Mouse (Mus musculus) heart, embryonic 14.5 days (tissue): ENCODE measurements around the gene Eml1. TPM values are rescaled to one million over a fixed set of nuclear protein-coding genes. Genes with fewer than 3 reads are reported as not detected.
A peak's percentile ranks its signal among the peaks of the same experiment; 100 is the strongest.

Experiments used
- ATAC-seq: fragments of 200-750 bp; cut with Nextera tagmentation; 2 replicates; pipeline ENCODE4 v1.8.0; 2017; ENCODE audit warnings: low read depth, moderate TSS enrichment; ENCODE audit not compliant: insufficient number of reproducible peaks, insufficient read depth, low FRiP score
- H3K27ac ChIP-seq, 2 experiments: fragments of 200-500 bp in 1 of 2; fragments of 300-500 bp in 1 of 2; sonication (generic) in 1 of 2; replicated peaks in 1 of 2; 2 replicates each; pipeline ENCODE4 v1.5.1; 2012 to 2014; ENCODE audit warnings: low read depth in 2 of 2, low read length in 2 of 2, control low read depth in 1 of 2, mild to moderate bottlenecking in 1 of 2, mixed read lengths in 1 of 2; ENCODE audit not compliant: control insufficient read depth in 1 of 2, insufficient read depth in 1 of 2
- H3K27me3 ChIP-seq: fragments of 300-500 bp; sonication (generic); 2 replicates; pipeline ENCODE4 v1.6.1; 2014; ENCODE audit warnings: mild to moderate bottlenecking, low read length, control low read depth; ENCODE audit not compliant: control insufficient read depth, insufficient read depth
- H3K36me3 ChIP-seq: fragments of 300-500 bp; sonication (generic); 2 replicates; pipeline ENCODE4 v1.6.1; 2014; ENCODE audit warnings: mild to moderate bottlenecking, control low read depth, low read length, mixed read lengths; ENCODE audit not compliant: control insufficient read depth, insufficient read depth
- H3K4me1 ChIP-seq, 2 experiments: fragments of 200-500 bp in 1 of 2; fragments of 300-500 bp in 1 of 2; sonication (generic) in 1 of 2; 2 replicates each; pipeline ENCODE4 v1.6.1; 2012 to 2014; ENCODE audit warnings: low read length in 2 of 2, control low read depth in 1 of 2, mixed read lengths in 1 of 2; ENCODE audit not compliant: control insufficient read depth in 2 of 2, insufficient read depth in 2 of 2
- H3K4me2 ChIP-seq: fragments of 300-500 bp; sonication (generic); 2 replicates; pipeline ENCODE4 v1.6.1; 2014; ENCODE audit warnings: mild to moderate bottlenecking, low read length
- H3K4me3 ChIP-seq, 2 experiments: fragments of 200-500 bp in 1 of 2; fragments of 300-500 bp in 1 of 2; sonication (generic) in 1 of 2; 2 replicates each; pipeline ENCODE4 v1.5.1; 2012 to 2014; ENCODE audit warnings: low read length in 2 of 2, mild to moderate bottlenecking in 2 of 2, control low read depth in 1 of 2, low read depth in 1 of 2, moderate library complexity in 1 of 2; ENCODE audit not compliant: control insufficient read depth in 1 of 2, insufficient read depth in 1 of 2
- H3K9ac ChIP-seq: fragments of 300-500 bp; sonication (generic); 2 replicates; pipeline ENCODE4 v1.6.1; 2014; ENCODE audit warnings: mild to moderate bottlenecking, low read length
- H3K9me3 ChIP-seq: fragments of 300-500 bp; sonication (generic); 2 replicates; pipeline ENCODE4 v1.6.1; 2016; ENCODE audit warnings: low read length, control low read depth; ENCODE audit not compliant: control insufficient read depth
- WGBS: fragments of 180-500 bp; shearing (Covaris S2); extraction: QIAGEN DNeasy Blood & Tissue Kit; methylation state at CpG from one replicate; pipeline ENCODE4 v1.1.7; 2014; 5-methylcytosine and 5-hydroxymethylcytosine counted together
- polyA plus RNA-seq: library from polyadenylated mRNA; unstranded; fragments of >200 nt; fragmentation: Nextera tagmentation; extraction: Ambion mirVana; gene quantifications from 2 replicates; pipeline ENCODE4 v1.2.1, GENCODE M21; 2014

Eml1 gene
- polyA plus RNA-seq, 1 experiment from 2014 or later = 77.2 TPM

DNA sequence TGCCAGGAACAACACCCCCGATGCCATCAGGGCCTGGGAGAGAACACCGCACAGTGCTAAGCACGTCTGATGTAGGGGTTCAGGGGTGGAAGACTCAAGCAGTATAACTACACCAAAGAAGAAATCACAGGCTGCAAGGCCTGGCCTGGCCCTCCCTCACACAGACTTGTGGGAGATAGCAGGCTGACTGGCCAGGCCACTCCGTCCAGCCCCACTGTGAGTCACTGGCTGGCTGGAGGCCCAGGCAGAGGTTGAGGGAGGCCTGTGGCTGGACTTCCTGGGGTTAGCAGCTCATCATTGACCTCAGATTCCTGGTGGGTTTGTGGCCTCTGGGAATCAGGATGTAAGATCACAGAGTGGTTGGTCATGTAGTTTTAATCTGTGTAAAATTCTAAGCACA lies 22.9 kb downstream of the Eml1 start:
- peak overlapping the region; percentile 51 for H3K9ac ChIP-seq
- H3K36me3 ChIP-seq = no peaks in the 10 kb centered on the region
- no peaks in the 10 kb centered on the region for H3K27me3 ChIP-seq
- ATAC-seq = peak; percentile 81; the same call in 1 of the 2 replicates
- H3K9me3 ChIP-seq = no peaks in the 10 kb centered on the region
- no peak overlapping the region for H3K4me2 ChIP-seq
- H3K27ac ChIP-seq = peak overlapping the region; percentile 5 to 76
- H3K4me1 ChIP-seq = peaks cover 19 to 20% of the 10 kb centered on the region in 2 experiments
- WGBS = 42% methylated on average over 4 of the region's 4 CpGs
- no peak overlapping the region for H3K4me3 ChIP-seq

DNA sequence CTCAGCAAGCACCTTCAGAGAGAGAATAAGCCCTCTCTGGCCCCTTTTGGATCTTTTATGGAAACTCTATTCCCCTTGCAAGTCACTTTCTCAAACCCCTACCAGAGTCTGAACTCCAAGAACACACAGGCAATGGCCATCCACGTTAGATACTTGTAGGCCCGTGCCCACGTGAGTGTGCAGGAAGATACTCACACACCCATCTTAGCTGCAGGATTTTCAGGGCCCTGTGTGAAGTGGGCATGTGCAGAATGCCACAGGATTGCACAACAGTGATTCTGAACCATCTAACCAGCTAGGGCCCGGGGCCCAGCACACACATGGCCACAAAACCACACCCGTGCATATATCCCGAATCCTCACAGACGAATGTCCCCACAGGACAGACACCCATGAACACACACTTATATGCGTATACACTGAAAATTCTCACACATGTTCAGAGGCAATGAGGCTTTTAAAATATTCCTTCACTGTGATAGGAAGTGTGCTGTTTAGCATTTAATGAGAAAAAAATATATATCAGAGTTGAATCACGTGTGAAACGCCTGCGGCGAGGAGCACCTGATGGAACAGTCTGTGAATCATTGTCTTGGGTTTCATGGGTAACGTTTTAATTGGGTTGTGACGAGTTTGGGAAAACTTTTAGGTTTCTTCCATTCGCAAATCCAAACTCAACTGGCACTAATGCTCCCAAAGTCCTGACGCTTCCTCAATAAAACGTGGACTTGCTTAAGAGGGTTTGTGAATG lies 24.0 kb downstream of the Eml1 start:
- Histone ChIP-seq H3K4me1 (peaks cover 19 to 20% of the 10 kb centered on the region in 2 experiments), H3K27ac (no peak overlapping the region), H3K4me3 (no peak overlapping the region), H3K9ac (no peak overlapping the region), H3K36me3 (no peaks in the 10 kb centered on the region), H3K9me3 (no peaks in the 10 kb centered on the region), H3K4me2 (no peak overlapping the region), H3K27me3 (no peaks in the 10 kb centered on the region)
- no peak for ATAC-seq
- WGBS = 89% methylated on average over 17 of the region's 17 CpGs

DNA sequence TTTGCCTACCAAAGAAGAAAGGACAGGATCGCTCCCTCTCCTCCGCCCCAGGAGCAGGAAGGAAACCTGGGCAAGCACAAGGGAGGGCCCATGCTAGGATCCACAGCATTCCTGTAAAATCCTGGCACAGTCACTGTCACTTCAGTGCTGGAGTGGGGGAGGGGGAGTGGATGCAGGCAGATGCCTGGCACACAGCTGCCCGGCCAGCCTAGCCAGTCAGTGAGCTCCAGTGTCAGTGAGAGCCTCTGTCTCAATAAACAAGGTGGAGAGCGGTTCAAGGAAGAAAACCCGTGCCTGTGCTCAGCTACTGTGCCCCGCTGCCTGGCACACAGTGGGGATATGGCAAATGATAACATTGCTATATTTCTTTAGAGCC lies 24.5 kb downstream of the Eml1 start:
- H3K4me2 ChIP-seq = no peak overlapping the region
- H3K27me3 ChIP-seq = no peaks in the 10 kb centered on the region
- H3K9me3 ChIP-seq = no peaks in the 10 kb centered on the region
- H3K9ac ChIP-seq = no peak overlapping the region
- H3K4me3 ChIP-seq = no peak overlapping the region
- 79% methylated on average over 6 of the region's 6 CpGs for WGBS
- H3K27ac ChIP-seq = no peak overlapping the region
- H3K4me1 ChIP-seq = peaks cover 19 to 20% of the 10 kb centered on the region in 2 experiments
- ATAC-seq = no peak
- H3K36me3 ChIP-seq = no peaks in the 10 kb centered on the region

GRCm38 (mm10) chr12:108396081-108396947 lies 25.6 kb downstream of the Eml1 start:
- Histone ChIP-seq H3K27ac (no peak overlapping the region), H3K27me3 (no peaks in the 10 kb centered on the region), H3K9me3 (no peaks in the 10 kb centered on the region), H3K4me3 (no peak overlapping the region), H3K36me3 (no peaks in the 10 kb centered on the region), H3K4me1 (peaks cover 23% of the 10 kb centered on the region in 2 experiments), H3K4me2 (no peak overlapping the region), H3K9ac (no peak overlapping the region)
- WGBS = 81% methylated on average over 11 of the region's 11 CpGs
- no peak for ATAC-seq

DNA sequence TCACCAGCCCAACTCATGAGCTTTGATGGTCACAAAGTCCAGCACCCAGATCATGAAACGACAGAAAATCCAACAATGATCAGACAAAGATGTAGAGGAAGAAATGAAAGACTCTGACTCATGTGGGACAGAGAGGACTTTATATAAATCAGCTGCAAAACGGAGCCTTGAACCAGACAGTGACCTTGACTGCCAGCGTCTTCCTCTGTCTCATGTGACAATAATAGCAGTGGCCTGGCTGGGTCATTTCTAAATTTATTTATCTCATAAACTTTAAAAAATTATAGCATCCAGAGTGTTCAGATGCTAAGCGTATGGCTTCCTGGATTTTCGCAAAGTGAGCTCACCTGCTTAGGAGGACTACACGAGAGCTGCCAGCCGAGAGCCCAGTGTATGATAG lies 27.9 kb downstream of the Eml1 start:
- Histone ChIP-seq H3K9me3 (no peaks in the 10 kb centered on the region), H3K27me3 (no peaks in the 10 kb centered on the region), H3K27ac (no peak overlapping the region), H3K9ac (no peak overlapping the region), H3K36me3 (no peaks in the 10 kb centered on the region), H3K4me2 (no peak overlapping the region), H3K4me1 (peaks cover 4 to 5% of the 10 kb centered on the region in 2 experiments; a peak in 3 of 4 replicates), H3K4me3 (no peak overlapping the region)
- 77% methylated on average over 7 of the region's 7 CpGs for WGBS
- no peak for ATAC-seq

- no peaks in the 10 kb centered on the region for H3K27me3 ChIP-seq
- no peak overlapping the region for H3K9ac ChIP-seq
- no peaks in the 10 kb centered on the region for H3K9me3 ChIP-seq
- 80% methylated on average over 8 of the region's 8 CpGs for WGBS
- peaks cover 3 to 4% of the 10 kb centered on the region in 2 experiments; a peak in 2 of 4 replicates for H3K4me1 ChIP-seq
- no peak overlapping the region for H3K4me3 ChIP-seq
- no peak overlapping the region for H3K4me2 ChIP-seq
- H3K27ac ChIP-seq = no peak overlapping the region
- no peaks in the 10 kb centered on the region for H3K36me3 ChIP-seq
- no peak for ATAC-seq
Measured at GRCm38 (mm10) chr12:108399191-108399590, 28.4 kb downstream of the Eml1 start.

DNA sequence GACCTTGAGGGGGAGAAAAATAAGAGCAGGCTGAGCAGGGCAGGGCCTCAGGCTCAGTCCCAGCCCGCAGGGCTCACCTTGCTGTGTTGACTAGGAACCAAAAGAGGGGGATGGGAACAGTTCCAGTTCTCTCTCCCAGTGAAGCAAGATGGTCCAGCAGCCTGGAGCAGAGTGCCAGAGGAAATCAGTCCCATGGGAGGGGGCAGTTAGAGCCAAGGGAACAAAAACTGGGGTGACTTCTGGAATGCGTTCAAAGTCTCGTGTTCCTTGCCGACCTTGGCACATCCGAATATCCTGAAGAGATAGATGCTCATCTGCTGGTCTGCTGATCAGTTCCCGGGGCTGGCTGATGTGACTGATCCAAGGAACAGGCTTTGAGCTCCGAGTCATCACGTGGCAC lies 30.2 kb downstream of the Eml1 start:
- 46% methylated on average over 8 of the region's 8 CpGs for WGBS
- no peaks in the 10 kb centered on the region for H3K27me3 ChIP-seq
- H3K9me3 ChIP-seq = no peaks in the 10 kb centered on the region
- no peak overlapping the region for H3K4me3 ChIP-seq
- H3K9ac ChIP-seq = no peak overlapping the region
- H3K36me3 ChIP-seq = no peaks in the 10 kb centered on the region
- H3K27ac ChIP-seq = no peak overlapping the region
- H3K4me1 ChIP-seq = peaks cover 3 to 4% of the 10 kb centered on the region in 2 experiments; a peak in 3 of 4 replicates
- no peak for ATAC-seq
- no peak overlapping the region for H3K4me2 ChIP-seq
